Mouse (Mus musculus) thymus, postnatal 25 days (tissue): ENCODE data around the gene 1810043G02Rik.
"Not testable (repeated sequence)": the region's sequence is repeated elsewhere in the genome, so short reads cannot be mapped to it uniquely, and the experiment has no call there.

Experiments used
- DNase-seq: peaks from one replicate; pipeline ENCODE4 v3.0.0; 2022

The 1810043G02Rik gene

DNA sequence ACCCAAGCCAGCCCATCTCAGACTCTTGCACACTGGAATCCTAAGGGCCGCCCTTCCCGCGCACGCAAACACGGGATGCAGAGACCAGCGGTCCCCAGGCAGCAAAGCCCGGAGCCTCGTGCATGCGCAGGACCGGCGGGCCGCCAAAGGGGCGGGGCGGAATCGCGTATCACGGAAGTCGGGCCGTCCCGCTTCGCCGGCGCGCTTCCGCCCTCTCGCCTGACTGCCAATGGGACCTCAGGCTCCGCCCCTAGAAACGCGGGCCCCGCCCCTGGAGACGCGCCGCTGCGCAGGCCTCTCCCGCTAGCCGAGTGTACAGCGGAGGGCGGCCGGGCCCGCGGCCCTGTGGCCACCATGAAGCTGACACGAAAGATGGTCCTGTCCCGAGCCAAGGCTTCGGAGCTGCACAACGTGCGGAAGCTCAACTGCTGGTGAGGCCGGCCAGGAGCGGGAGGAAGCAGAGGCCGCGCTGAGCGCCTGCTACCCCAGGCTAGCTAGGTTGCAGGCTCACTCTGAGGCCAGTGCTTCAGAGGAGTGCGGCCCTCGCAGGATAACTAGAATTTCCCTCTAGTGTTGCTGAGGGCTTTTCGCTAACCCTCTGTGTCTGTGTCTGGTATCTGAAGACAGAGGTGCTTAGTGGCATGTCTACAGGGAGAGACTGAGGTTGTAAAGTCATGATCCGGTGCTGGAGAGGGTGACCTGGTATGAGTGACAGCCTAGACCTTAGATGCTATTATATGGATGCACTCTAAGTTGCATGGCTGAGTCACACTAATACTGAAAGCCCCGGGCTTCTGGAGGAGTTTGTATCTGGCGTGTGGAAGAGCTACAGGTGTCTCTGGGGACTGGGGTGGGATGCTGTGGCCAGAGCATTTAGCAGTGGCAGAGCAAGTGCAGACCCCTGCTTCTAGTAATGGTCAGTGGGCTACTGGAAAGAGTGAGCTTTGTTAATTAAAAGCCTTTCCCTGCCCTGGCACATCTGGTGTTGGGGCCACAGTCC is at the start of gene 1810043G02Rik:
TSS of gene 1810043G02Rik (plus strand) at position 174 of the 1,000 bp plus-strand sequence.
- peak; percentile 99 for DNase-seq

DNA sequence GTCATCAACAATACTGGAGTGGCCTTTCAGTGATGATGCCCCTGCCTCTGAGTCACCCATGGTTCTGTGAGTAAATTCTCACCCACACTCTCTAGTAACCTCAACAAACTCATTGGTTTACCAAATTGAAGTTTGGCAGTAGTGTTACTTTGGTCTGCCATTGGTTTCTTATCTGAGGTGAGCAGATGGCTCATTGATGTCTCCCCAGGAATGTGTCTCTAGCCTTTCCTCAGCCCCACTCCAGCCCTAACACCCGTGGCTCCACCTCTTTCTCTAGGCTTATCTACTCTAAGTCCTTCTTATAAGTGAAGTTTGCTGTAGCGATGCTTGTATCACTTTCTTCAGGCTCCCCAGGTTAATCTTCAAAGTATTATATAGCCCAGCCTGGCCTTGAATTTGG is 38.6 kb upstream of the 1810043G02Rik start:
- DNase-seq, result no peak

DNA sequence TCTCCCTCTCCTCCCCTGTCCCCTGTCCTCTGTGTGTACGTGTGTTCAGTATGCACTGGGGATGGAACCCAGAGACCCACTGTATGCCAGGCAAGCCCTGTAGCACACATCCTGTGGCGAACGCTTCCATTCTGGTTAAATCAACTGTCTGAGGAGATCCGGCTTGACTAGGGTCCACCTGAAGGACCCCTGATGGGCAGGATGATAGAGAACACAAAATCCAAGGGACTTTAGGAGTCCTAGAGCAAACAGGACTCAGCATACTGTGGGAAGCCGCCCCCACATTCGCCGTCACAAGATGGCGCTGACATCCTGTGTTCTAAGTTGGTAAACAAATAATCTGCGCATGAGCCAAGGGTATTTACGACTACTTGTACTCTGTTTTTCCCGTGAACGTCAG is 27.9 kb upstream of the 1810043G02Rik start:
- DNase-seq, result not testable (repeated sequence)

DNA sequence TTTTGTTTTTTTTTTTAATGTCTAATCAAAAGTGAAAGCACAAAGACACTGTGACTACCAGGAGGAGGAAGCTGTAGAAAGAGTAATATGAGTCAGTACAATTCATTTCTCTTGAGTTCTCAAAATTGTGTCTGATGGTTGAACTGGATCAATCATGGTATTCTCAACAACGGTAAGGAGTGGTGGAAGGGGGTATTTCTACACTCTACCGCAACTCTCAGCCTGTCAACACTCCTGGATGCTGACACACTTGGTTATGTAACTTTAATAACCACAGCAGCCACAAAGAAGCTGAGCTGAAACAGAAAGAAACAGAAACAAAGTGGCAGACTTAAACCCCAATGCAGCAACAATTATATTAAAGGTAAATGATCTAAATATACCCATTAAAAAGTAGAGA is 15.6 kb upstream of the 1810043G02Rik start:
- DNase-seq, result no peak

DNA sequence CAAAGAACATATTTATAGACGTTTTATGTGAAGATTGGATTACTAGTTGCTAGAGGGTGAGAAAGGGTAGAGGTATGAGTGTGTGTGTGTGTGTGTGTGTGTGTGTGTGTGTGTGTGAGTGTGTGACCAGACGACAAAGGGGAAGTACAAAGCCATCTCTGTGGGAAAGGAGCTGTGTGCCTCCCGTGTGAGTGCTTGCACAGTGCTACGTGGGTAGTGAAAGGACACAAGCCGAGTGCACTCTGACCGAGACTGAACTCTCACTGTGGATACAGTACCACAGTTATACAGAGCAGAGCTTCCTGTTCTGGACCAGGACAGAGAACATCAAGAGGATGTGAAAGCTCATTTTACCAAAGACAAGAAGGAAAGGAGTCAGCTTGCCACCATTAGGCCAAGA is 14.4 kb upstream of the 1810043G02Rik start:
- no peak for DNase-seq

DNA sequence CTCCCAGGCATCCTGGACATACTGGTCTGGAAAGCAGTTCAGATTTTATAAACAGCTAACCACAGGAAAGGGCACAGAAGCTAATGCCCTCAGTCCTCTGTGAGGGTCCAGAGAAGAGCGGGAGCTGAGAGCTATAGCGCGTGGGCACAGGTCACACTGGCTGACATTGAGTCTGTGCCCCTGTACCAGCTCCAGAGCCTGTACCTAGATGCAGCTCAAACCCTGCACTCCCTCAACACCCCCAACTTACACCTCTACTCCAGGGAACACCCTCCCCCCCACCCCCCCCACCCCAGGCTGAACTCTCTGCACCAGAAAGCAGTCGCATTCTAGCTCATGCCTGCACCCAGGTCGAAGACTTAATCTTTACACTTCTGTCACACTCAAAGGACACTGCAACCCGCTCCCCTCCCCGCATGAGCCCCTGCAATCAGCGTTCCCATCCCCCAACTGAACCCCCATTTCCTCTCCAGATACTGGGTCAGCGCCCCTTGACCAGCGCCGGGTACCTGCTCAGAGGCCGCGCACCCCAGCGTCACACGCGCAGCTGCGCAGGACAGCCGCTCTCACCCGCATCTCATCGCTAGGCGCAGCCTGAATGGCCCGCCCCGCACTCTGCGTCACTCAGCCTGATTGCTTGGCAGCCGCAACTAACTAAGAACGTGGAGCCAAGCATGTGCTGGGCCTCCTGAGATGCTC is 8.9 kb upstream of the 1810043G02Rik start:
- no peak for DNase-seq

DNA sequence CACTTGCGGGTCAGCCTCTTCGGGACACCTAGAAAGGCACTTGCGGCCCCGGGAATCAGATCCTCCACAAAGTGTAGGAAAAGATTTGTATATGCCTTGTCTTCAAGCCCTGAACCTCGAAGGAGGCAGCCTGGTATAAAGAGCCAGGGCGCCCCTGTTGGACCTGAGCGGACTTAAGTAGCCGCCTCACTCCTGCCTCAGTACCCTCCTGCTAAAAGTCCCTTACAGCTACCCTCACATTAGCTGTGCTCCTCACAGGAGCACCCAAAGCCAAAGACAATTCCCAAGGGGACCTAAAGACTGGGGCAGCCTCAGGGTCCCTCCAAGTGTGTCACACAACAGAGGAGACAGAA is 8.4 kb upstream of the 1810043G02Rik start:
- no peak for DNase-seq

DNA sequence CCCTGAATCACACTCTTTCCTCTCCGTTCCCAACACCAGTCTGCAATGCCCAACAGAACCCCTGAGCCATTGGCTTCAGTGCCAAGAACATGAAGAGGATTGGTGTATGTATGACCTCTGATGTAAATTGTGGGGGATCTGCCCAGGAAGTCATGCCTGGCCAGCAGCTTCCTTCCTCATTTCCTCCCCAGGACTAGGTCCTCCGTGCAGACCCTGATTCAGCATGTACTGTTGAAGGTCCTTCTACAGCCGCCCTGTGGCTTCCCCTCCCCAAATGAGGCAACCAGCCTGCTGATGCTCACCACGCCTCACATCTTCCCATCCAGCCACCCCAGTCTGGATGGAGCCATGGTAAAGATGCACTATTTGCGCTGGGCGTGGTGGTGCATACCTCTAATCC is 7.8 kb upstream of the 1810043G02Rik start, which contains the start of gene Trpm2:
TSS of gene Trpm2 (minus strand) at position 83 of the 400 bp plus-strand sequence.
- no peak for DNase-seq

DNA sequence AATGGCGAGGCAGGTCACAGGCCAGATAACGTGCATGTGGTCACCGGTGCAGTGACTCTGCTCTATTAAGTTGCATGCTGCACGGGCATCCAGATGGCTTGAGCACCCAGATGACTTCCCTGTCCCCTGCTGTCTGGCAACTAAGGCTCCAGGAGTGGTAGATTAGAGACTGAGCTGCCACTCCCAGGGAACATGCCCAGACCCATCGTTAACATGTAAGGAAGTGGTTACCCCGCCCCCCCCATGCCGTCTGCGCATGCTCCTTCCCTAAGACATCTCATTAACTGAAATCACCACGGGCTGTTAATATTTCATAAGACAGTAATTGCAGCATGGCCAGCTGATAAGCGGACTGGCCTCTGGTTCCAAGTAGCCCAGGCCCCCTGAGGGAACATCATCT is 7.1 kb upstream of the 1810043G02Rik start:
- no peak for DNase-seq

DNA sequence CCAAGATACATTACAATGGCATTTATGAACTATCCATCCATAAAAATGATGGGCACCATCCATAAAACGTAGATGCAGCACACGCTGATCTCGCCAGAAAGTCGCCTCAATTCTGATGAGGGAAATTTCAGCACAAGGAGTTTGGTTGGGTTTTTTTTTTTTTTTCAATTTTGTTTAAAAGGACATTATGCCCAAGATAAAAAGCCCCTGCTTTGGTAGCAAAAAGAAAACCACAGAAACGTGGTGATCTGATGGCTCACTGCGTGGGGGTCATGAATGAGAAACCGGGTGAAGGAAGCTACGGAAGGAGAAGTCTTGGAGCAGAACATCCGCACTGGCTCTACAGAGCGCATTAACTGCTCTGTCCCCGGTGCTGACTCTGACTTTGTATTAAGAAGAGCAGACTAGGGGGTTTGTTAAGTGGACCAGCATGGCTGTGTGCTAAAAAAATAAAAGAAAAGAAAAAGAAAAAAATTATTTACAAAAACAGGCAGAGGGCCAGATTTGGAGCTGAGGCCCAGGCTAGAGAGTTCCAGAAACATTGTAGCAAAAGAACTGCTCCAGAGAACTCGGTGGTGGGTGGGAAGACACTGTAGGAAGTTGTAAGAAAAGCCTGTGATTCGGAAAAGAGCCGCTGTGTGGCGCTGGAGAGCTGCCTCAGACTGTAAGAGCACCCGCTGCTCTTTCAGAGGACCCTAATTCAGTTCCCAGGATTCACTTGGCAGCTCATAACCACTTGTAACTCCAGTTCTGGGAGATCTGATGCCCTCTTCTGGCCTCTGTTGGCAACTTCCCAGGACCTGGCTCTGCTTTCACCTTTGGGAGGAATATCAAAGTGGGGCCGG is 6.4 kb upstream of the 1810043G02Rik start:
- DNase-seq, result peak; percentile 54

DNA sequence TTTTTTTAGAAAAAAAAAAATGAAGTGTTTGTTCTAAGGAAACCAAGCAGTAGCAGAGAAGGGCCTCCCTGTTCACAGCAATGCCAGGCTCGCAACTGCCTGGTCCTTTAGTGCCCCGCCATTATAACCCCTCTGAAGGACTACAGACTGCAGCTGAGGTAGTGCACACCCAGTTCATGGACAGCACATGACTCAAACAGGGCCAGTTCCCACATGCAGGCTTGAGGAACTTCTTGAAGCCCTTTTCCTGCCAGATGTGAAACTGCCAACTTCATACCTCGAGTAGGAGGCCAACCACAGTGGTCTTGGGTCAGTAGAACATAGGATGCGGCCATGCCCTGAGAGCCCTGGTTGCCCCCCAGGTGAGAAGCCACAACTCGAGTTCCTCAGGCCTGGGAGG is 4.0 kb upstream of the 1810043G02Rik start:
- DNase-seq, result no peak

DNA sequence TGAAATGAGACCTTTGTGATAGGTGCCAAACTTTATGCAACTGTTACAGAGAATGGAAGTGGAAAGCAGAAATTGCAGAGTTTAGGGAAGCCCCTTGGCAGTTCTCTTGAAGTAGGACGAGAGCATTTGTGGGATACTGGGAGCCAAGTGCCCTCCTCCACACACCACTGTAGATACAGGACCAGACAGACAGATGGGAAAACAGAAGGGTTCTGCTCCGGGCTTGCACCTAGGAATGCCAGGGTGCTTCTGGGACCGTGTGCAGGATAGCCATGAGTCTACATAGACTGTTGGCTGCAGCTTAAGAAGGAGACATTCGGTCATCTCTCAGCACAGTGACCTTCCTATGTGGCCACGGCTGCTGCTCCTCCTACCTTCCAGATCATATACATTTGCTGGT is 3.5 kb upstream of the 1810043G02Rik start:
- DNase-seq, result no peak

DNA sequence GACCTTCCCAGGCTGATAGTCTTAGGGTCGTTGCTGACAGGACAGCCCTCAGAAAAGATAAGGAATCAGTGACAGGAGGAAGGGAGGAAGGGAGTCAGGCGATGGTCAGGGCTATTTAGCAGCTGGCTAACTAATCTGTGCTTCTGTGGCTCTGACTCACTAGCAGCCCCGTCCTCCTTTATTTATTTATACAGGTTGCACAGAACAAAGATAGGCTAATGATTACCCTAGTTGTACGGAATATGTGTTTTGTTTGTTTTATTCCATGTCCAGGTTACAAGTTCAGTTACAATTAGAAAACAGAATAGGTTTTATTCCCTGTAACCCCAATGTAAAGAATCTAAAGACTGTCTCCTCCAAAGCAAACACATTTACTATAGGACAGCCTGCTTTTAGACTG is 2.7 kb upstream of the 1810043G02Rik start:
- DNase-seq, result no peak

DNA sequence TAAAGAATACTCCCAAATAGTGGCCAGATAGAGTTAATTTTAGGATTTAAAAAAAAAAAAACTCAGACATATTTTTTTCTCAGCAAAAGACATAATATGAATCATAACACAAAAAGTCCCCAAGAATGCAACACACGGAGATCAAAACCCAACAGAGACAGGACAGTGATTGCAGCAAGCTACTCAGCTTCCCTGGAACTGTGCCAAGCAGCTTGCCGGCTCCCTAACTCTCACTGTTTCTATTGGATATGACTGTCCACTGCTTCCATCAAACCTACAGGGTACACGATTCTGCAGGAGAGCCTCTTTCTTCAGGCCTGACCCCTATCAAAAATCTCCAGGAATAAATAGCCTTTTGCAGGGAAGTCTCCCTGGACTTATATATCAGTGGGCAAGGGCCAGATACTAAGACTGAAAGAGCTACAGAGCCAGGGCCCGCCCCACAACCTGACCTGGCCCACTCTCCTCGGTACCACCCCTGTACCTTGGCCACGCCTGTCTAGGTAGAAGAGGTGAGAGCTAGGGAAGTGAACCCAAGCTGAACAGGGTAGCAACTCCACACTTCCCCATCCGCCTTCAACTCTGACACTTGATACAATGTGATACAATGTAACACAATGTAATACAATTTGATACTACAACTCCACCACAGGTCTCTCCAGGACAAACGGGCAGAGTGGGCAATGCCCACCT is 1.7 kb upstream of the 1810043G02Rik start:
- DNase-seq, result no peak

DNA sequence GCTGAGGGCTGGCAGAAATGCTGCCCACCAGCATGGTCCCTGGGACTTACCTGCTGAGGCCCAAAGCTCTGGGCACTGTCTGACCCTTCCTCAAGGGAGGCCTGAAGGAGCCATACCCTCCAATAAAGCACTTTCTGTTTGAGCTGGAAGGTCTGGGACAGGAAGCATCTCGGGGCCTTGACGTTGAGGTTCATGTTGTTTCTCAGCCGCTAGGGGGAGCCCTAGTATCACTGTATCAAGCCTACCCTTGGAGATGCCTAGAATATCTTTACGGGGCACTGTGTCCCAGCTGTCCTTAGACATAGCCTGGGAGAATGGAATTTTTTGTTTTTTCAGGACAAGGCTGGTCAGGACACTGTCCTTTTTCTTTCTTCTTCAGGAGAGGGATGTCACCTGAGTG is 6.3 kb downstream of the 1810043G02Rik start:
- DNase-seq, result peak; percentile 72

DNA sequence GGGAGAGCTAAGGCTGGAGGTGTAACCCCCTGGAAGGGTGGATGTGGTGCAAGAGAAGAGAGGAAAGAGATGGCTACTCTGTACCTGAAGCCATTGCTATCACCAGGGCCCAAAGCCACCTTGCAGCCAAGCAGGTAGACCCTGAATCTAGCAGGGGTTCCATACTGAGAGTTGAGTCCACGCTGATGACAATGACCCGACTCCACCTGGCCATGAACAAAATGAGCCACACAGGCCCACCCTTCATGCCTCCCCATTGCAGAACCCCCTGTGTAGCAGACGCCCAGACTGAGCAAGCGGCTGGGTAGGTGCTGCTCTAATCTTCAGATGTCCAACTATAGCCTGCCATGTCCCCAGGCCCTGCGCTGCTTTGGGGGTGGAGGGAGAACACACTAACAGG is 7.5 kb downstream of the 1810043G02Rik start:
- DNase-seq, result no peak

DNA sequence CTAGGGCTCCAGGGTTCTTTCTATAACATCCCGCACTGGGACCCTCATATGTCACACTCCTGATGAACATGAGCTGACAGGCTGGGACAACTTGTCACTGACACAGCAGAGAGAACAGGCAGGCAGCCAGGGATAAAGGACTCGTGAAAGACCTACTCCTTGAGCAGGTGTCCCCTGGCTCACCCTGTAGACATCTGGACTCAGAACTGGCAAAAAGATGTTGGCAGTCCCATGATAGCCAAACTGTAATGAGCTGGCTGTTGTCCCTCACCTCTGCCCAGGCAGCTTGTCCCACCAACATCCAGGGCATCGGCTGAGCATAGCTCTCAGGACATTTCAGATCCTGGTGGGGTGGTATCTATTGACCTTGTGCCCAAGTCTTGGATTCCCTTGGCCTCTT is 17.3 kb downstream of the 1810043G02Rik start:
- DNase-seq, result no peak

DNA sequence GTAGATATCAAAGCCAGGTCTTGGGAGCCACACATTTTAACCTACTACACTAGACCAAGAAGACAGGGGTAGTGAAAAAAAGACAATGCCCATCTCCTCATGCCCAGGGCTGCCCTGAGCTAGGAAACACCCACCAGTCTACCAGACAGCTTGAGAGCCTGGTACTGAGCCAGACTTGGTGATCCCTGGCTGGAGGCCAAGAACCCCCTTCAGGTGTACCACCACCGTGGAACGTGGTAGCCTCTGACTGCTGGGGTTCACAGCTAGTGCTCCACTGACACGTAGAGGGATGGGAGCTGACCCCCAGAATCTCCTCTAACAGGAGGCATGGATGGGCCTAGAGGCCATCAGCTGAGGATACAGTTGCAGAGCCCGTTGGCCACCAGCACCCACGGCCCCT is 21.9 kb downstream of the 1810043G02Rik start:
- DNase-seq, result no peak

DNA sequence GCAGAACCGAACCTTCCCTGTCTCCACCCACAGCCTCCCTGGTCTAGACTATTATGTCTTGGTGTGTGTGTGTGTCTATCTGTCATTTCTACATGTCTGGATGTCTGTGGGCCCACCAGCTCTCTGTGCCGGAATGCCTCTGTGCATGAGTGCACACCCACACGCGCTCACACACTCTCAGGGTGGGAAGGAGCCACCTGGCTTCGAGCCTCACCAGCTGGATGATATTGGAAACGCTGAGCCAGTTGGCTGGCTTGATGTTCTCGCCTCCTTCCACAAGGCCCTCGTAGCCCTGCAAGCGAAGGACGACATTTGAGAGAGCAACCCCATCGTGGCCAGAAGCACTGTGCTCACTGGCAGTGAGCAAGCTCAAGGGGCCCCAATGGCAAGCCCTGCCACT is 23.5 kb downstream of the 1810043G02Rik start:
- no peak for DNase-seq

DNA sequence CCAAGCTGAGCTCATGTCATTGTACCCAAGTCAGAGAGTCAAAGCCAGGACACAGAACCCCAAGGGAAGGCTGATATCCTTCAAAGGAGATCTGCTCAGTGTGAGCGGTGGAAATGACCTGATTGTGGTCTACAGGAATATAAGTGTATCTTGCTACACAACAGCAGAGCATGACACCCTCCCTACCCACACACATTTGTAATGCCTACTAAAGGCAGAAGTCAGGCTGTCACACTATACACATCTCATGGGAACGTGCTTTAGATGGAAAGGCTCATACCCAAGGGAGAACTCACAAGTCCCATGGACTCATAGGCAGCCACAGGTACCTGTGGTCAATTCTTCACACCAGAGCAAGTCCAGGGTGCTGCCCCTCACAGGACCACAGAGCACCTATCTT is 24.0 kb downstream of the 1810043G02Rik start:
- DNase-seq, result no peak

DNA sequence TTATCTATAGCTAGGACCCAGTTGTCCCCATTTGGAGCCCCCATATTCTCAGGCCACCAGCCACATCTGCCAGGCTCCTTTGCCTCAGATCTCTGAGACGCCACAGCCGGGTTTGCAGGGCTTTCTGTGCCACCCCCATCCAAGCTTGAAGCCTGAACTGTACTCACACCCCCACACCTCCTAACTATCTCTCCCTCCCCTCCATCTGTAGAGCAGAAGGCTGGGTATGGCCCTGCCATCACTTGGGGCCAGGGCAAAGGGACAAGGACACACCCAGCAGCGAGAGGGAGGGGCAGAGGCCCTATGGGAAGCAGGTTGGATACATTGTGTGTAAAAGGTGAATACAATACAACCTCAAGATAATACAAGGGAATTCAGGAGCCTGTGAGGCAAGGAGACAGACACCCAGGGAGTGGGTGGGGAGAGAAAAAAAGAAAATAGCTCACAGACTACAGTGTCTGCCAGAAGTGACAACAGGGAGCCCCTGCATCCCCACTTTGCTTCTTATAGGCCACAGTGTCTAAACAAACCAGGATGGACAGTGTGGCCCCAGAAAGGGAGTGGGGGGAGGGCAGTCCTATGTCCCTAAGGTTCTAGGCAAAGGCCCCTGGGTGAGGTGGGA is 26.3 kb downstream of the 1810043G02Rik start:
- DNase-seq, result no peak
